Mouse (Mus musculus) cerebellum, postnatal 14 days (tissue): ENCODE data around the gene Zdhhc8.
"Not testable (repeated sequence)": the region's sequence is repeated elsewhere in the genome, so short reads cannot be mapped to it uniquely, and the experiment has no call there.

Source experiments
- DNase-seq, 2 experiments: peaks; one replicate each; pipeline ENCODE4 v3.0.0; 2021; ENCODE audit warnings: mixed read lengths in 2 of 2

Zdhhc8 gene

DNA sequence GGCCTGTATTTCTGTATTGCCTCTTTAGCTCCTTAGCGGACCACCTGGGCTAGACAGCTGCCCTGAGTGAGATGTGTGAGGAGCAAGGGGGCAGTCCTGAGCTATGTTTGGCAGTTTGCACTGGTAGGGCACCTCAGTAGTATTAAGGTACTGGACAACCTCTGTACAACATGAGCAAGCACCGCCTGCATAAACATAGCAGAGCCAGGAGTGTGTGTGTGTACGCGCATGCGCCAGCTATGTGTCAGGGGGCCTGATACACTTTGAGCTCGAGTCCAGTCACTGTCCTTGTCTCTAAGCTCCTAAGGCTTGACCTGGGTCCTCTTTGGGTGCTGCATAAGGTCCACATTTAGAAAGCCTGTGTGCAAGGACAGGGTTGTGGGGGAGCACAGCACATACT is 4.3 kb downstream of the Zdhhc8 start:
- no peak for DNase-seq

DNA sequence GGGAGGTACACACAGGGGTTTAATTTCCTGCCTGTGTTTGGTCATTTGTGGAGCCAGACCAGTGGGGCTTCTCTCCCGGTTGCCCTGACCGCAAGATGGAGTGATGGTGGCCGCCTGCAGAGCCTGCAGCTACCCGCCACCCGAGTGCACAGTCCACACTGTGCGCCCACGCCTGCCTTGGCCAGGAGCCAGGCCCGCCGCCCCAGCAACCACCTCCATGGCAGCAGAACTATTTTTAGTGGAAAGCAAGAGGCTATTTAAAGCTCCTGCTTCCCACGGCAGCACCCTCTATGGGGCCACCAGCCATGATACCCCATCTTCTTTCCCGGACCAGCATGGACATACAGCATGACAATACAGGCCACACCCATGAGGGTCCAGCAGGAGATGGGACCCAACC is 5.3 kb downstream of the Zdhhc8 start:
- peak; percentile 70 to 80 for DNase-seq

DNA sequence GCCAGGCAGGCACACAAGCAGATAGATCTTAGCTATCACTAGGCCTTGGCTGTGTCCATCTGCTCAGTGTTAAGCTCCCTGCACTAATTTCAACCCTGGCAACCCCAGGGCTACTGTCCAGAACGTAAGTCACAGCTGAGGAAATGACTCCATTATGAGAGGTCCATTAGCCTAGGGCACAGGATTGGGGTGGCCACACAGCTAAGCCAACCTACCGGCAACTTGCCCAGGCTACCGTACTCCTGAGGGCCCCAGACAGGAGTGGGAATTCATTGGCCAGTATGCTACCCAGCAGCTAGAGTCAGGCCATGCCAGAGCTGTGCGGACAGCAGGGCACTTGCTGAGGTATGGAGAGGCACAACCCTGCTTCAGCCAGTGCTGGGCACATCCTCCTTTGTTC is 6.1 kb downstream of the Zdhhc8 start:
- peak; percentile 80 to 84 for DNase-seq

DNA sequence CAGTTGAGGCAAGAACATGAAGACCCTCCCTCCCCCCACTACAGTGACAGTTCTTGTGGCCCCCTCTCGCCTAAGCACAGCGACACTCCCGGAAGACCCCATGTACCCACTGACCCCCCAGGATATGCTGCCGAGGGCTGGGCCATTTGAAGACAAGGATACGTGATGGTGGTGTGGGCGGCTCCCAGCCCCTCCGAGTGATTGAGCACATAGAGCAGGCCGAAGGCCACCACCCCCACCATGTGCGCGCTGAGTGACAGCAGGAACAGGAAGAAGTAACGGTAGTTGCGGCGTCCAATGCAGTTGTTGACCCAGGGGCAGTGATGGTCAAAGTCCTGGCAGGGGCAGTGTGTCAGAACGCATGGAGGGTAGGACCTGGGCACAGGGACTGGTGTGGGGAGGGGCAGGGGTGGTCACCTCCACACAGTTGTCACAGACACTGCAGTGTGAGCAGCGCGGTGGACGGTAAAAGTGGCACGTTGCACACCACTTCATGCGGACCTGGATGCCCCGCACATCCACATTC is 7.0 kb downstream of the Zdhhc8 start:
- DNase-seq: peak in 1 of 2 experiments; percentile 13

DNA sequence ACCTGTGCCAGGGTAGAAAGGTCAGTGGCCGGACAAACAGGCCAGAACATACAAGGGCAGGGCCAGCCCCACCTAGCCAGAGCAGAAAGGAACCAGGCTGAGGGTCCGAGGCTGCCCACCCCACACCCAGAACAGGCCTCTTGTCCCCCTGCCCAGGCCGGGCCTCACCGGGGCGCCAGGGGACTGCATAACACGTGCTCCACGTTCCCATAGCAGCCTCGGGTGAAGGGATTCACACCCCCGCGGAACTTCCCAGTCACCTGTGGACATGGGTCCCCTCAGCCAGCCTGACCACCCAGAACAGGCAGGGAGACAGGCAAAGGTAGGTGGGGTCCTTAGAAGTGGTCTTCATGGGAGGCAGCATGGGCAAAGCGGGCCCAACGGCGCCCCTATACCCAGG is 7.7 kb downstream of the Zdhhc8 start:
- peak in 1 of 2 experiments; percentile 11 for DNase-seq

DNA sequence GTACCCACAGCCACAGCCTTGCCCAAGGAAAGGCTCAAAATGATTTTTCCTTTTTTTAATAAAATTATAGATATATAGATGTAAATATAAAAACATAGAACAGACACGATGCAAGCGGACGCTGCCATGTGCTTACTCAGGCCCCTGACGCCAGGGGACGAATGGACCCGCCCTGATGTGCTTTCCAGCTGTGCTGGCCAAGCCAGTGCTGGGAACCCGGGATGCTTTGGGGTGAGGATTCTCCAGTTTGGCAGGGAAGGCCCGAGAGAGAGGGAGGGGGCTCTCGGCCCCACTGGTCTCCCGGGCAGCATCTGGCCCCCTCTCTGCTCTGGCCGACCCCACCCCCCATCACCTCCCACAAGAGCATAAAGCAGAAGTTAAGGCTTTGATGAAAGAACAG is 12.7 kb downstream of the Zdhhc8 start:
- DNase-seq: peak in 1 of 2 experiments; percentile 4

DNA sequence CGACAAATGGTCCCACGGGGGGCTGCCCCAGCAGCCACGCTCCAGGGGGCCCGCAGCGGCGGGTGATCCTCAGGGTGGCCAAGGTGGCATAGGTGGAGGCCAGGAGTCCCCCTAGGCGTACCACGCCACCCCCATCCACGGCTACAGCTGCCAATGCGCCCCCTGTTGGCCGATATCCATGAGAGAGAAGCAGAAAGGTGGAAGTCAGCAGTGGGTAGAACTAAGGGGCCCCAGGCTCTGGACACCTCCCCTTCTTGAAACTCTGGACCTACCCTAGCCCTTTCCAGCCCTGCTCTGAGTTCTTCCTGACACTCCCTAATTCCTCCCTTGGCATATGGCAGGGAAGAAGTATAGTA is 13.4 kb downstream of the Zdhhc8 start:
- DNase-seq: peak in 1 of 2 experiments; percentile 45

DNA sequence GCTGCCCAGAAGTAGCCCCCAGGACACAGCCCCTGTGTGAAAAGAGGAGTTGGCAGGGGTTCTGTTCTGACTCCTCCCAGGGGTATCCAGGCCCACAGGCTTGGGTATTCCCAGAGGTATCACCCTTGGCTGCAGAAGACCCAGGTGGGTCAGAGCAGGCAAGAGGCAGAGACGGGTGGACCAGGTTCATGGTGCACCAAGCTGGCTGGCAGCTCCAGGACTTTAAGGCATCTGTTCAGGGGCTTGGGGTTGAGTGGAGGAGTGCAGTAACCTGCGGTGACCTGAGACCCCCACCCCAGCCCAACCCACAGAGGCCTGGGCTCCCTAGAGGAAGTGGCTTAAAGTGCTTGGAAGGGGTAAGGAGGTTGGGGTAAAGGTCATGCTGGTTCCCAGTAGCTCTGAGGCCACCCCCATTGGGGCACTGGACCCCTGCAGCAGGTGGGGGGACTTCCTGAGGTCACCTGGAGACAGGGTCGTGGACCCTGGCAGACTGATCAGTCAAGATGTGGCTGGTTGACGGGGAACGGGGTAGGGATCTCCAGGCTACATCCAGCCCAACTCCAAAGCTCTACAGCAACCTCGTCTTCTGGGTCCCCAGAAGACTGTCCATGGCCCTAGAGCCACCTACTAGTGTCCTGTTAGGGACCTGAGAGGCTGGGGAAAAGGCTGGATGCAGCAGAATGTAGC is 13.9 kb downstream of the Zdhhc8 start:
- peak in 1 of 2 experiments; percentile 4 for DNase-seq

DNA sequence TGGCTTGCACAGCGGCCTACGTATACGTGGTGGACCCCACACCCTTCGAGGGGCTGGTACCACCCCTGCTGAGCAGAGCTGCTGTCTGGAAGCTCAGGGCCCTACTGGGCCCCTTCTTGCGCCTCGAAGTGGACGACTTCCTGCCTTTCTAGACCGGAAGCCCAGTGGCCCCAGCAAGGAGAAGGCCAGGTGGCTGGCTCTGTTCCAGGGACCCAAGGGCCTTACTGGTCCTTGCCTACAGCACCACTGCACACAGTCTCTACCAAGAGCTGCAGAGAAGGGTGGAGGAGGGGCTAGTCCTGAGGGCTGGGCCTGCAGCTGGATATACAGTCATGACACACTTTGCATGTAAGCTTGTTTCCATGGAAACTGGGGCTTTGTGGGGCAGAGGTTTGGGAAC is 14.9 kb downstream of the Zdhhc8 start:
- DNase-seq: peak in 1 of 2 experiments; percentile 43

DNA sequence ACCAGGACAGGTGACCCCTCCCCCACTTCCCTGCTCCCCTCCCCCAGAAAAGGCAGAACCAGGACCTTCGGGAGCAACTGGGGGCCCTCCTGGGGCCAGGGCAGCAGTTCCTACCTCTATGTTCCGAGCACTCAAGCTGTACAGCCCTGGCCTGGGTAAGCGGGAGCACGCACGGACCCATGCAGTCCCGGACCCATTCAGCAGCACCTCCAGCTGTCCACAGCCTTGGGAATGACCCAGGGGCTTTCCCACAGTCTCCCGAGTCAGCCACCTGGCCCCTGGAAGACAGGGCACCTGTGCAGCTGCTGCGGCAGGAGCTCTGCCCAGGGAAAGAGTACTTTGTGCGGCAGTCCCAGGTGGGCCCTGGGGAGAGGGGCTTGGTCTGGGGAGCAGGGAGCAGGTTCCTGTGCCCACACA is 16.3 kb downstream of the Zdhhc8 start:
- DNase-seq: peak in 1 of 2 experiments; percentile 8

DNA sequence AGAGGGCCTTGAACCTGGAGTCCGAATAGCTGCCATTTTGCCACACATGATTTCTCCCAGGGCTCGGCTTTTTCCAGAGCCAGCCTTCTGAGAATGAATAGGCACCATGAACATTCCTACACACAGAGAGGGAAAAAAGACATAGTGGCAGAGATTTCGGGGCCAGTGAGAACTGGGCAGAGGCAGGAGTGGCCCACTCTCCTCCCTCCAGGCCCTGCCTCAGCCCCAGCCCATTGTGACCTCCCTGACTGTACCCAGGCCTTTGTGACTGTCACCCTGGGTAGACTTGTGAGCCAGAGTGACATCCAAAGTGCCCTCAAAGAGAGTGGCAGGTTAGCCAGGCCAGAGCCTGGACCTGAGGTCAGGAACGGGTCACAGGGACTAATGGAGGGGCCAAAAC is 17.4 kb downstream of the Zdhhc8 start, which contains the start of gene Ccdc188:
Ccdc188 (plus strand) TSS at position 301 of the 400 bp plus-strand sequence.
- DNase-seq: no peak

DNA sequence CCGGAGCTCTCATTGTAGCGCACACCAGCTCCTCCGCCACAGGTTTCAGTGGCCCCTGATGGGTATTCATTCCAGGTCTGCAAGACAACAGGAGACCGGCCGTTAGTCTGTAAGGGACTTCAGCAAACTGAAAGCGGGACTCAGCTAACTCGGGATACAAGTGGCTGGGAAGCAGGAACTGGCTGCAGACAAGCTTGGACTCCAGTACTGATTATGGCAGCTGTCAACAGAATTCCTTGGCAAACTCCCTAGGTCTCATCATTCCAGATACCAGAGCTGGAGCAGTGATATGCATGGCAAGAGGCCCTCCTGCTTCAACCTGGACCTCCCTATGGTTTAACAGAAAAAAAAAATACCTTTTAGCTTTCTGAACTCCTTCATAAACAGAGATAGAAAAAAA is 20.1 kb downstream of the Zdhhc8 start:
- DNase-seq: no peak

DNA sequence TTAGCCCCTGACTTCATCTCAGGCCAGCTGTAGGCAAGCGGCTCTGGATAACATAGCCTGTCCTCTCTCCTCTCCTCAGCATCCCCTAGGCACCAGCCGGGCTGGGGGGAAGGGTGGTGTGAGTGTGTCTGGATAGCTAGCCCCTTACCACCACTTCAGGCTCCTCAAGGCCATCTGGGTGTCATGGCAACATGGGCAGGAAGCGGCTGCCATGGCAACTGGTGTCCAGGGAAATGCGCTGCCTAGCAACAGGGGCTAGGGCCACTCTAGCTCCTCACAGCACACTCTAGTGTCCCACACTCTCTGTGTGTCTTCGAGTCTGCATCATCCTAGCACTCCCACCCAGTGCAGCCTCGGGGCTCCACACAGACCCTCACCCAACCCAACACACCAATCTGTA is 21.2 kb downstream of the Zdhhc8 start:
- DNase-seq: peak; percentile 73 to 83

DNA sequence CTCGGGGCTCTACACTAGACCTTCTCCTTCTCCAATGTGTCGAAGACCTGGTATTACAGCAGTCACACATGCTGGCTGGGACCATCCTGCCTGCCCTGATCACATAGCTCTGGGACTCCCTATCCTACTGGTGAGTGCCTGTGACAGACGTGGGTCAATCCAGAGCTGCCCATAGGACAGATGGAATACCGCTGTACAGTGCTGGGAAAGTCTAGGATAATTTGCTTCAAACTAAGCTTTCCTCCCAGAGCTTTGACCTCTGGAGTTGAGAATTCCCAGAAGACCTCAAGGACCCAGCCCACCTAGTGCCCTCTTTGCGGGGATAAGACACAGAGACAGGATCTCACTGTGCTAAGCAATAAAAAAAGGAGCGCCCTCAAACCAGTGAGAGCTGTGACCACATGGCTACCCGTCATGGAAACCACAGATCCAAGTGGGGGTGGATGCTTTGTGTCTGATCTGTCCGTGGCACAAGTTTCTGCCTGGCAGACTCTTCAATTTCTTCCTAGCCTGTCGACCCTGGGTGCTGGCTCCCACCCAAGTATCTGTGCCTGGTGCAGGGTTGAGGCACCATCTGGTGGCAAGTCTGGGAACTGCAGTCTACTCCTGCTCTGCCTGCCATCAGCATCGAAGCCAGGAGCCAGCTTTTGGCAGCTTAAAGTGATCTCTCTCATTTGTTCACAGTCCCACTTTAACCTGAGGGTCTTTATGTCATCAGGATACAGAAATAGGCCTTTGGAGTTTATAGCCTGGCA is 23.3 kb downstream of the Zdhhc8 start:
- DNase-seq: peak; percentile 99 to 100

DNA sequence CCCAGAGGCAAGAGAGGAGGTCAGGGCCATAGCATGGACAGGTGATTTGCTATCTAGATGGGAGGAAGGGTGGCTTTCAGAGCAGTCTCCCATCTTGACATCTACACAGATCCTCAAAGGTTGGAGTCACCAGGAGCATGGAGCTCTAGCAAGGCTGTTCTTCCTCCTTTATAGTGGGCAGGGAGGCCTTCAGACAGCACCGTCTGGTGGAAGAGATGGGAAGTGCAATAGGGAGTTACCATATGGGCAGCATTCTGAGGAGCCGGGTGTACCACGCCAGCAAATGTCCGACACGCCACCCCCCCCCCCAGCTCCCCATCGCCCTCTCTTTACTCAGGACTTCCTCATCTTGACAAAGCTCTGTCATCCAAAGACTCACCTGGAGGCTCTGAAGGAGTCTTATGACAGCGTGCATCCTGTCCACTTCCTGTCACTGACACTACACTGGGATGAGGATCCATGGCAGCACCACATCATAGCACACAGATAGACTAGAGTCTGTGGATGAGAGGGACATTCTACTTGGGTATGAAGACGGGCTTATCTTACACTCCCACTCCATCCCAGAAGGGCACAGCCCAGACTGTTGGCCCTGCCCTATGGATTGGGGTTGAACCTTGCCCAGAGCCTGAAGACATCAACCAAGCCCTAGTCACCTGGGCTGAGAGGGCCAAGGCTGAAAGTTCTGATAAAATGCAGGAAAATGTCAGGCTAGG is 24.1 kb downstream of the Zdhhc8 start:
- DNase-seq: peak; percentile 91 to 95

DNA sequence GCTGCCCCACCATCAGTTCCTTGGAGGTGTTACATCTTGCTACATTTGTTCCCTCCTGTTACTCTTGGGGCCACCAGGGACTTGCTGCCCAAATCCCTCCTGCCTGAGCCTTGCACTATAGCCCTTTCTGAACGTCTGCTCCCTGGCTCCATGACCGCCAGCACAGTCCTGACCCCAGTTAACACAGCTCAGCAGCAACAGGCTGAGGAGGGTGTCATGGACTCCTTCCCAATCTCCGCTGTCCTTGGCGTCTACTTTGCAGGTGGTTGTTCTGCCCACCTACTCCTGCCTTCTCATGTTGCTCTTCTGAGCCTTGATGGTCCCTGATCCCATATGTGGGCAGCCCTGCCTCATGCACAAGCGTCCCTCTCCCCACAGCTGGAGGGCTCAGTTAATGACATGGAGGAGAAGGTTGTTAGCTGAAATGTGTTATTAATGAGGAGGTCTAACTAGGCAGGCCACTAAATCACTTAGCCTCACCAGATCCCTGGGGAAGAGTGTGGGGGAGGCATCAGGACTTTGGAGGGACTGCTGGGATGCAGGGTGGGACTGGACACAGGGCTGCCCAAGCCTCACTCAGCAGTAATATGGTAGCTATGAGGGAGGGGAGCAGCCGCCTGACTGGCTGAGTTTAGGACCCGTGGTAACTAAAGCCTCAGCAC is 31.4 kb downstream of the Zdhhc8 start:
- no peak for DNase-seq

DNA sequence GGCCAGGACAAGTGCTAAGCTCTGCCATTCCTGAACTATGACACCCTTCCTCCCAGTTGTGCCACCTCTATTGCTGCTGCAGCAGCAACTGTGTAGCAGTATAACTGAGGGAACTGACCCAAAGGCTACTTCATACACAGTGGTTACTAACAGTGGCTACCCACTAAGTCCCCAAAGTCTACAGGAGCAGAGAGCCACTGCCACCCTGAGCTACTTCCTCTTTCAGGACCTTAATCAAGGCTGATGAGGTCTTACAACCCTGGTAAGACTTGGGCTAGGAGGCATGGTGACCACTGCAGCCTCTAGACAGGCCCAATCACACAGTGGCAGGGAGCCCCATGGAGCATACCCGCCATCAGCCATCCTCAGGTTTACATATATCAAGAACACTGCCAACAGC is 32.9 kb downstream of the Zdhhc8 start:
- no peak for DNase-seq

DNA sequence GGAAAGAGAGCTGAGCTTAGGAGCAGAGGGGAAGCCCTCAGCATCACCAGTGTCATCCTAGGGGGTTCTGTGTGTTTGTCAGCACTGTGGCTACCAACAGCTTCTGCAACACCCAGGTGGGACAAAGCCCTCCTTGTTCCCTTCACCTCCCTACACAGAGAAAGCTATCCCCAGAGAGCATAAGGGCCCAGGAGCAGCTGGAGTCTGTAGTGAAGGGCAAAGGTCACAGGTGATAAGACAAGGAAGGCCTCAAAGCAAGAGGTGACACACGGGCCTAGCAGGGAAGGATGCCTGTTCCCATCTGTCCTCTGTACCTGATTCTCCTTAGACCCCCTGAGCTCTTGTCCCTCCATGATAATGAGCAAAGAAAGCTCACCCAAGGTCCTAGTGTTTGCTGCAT is 33.3 kb downstream of the Zdhhc8 start:
- DNase-seq: no peak

DNA sequence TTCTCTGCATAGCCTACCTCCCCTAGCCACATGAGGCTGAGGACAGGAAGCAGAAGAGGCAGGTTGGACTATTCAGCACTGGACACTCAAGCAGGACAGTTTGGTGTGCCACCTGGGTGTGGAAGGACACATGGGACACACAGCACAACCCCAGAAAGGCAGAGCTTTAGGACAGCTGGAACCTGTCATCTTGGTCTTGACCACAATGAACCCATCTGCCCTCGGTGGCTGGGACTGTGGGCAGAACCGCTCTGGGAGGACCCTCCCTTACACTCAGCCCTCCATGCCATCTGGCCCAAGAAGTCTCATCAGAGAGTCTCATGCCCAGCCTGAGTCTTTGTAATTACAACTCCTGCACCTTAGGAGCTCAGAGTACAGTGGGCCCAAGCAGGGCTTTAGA is 34.9 kb downstream of the Zdhhc8 start:
- no peak for DNase-seq

DNA sequence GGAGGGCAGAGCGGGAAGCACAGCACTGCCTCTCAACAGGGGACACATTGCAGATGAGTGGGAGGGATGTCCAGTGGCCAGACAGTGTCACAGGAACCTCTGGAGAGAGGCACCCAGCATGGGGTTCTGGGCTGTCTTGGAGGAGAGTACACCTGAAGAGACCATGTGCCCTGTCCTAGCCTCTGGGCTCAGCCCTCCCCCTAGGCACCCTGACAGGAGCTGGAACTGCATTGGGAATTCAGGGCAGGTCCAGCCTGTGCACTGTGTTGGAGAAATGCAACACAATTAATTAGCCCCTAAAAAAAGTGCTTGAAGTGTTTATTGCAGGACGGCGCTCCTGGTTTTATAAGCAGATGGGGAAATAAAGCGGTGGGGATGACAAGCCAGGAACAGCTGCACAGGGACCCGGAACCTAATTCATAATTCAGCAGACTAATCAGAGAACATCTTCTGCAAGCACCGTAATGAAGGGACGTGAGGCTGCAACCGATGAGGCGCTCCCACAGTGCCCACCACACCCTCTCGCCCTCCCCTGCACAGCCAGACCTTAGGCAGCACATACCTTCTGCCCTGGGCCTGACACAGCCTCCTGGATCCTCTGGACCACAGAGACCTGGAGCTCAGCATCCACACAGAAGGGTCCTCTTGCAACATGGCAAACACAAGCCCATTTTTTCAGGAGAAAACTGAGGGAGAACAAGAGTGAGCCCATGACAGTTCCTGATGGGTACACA is 36.4 kb downstream of the Zdhhc8 start:
- no peak for DNase-seq

DNA sequence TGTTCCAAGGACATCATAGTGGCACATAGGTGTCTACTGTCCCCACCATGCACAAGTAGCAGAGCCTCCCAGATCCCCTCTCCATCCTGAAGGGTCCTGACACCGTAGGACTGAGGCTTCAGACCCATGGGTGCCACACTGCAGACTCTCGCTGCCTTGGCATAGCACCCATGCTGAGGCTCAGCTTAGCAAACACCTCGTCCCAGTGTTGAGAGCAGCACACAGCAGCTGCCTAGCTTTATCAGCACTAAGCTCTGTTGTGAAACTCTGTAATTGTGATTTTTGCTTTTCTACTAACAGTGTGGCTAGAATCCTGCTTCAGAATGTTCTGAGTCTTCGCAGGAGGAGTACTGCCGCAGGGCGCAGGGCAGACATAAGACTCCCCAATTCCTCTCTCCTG is 37.1 kb downstream of the Zdhhc8 start:
- DNase-seq: no peak

DNA sequence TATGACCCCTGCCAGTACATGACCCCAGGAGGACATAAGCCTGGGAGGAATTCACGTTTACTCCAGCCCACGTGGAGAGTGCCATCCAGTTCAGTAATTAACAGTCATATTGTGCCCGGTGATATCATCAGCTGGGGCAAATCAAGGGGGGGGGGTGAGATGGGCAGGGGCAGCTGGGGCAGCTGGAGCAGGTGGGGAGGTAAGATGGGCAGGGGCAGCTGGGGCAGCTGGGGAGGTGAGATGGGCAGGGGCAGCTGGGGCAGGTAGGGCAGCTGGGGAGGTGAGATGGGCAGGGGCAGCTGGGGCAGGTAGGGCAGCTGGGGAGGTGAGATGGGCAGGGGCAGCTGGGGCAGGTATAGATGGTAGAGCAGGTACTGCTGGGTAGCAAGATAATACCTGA is 39.4 kb downstream of the Zdhhc8 start:
- not testable (repeated sequence) for DNase-seq
